Mouse (Mus musculus): ENCODE results near the gene Hbq1a.
"Not testable (repeated sequence)": the region's sequence is repeated elsewhere in the genome, so short reads cannot be mapped to it uniquely, and the experiment has no call there.

Hbq1a gene

DNA sequence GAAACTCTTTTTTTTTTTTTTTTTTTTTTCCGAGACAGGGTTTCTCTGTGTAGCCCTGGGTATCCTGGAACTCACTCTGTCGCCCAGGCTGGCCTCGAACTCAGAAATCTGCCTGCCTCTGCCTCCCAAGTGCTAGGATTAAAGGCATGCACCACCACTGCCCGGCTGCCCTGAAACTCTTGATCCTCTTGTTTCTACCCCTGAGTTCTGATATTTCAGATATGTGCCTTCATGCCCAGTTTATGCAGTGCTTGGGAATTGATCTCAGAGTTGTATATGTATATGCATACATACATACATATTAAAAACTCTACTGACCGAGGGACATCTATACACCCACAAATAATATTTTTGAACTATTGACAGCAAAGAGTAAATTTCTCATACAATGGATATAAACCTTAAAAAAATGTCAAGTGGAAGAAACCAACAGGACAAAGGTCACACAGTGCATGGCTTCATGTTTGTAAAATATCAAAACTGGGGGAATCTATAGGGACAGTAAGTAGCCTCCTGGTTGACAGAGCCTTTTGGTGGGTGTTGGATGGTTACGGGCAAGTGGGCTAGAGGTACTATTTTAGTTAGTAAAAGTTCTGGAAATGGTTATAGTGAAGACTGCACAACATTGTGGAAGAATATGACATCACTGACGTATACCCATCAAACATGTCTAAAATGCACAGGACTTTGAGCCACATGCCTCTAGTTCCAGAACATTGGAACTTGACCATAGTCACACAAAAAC, 14.7 kb upstream of the Hbq1a start:
- no peak for DNase-seq (ENCODE audit: low spot score)

DNA sequence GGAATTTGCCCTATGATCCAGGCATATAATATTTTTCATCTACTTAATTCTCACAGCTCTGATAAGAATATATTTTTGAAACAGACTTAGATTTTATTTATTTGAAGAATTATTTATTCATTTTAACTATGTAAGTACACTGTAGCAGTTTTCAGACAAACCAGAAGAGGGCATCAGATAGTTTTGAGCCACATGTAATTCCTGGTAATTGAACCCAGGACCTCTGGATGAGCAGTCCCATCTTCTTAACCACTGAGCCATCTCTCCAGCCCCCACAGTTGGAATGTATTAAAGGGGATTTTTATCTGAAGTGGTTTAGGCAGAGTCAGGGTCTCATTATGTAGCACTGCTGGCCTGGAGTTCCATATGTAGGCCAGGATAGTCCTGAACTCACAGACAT, 14.0 kb upstream of the Hbq1a start:
- not testable (repeated sequence) for DNase-seq (ENCODE audit: low spot score)

GRCm38 (mm10) chr11:32286695-32287492, 13.0 kb upstream of the Hbq1a start, which contains the start of gene Hbq1b:
TSS of gene Hbq1b (plus strand) at chr11:32286965.
- DNase-seq (ENCODE audit: low spot score) = peak; percentile 59

GRCm38 (mm10) chr11:32287493-32287825, 12.4 kb upstream of the Hbq1a start:
- no peak for DNase-seq (ENCODE audit: low spot score)

- not testable (repeated sequence) for DNase-seq (ENCODE audit: low spot score)
These were observed 7.0 kb upstream of the Hbq1a start for GRCm38 (mm10) chr11:32292819-32293218.

- not testable (repeated sequence) for DNase-seq (ENCODE audit: low spot score)
These were observed 6.4 kb upstream of the Hbq1a start for GRCm38 (mm10) chr11:32293479-32293878.

DNA sequence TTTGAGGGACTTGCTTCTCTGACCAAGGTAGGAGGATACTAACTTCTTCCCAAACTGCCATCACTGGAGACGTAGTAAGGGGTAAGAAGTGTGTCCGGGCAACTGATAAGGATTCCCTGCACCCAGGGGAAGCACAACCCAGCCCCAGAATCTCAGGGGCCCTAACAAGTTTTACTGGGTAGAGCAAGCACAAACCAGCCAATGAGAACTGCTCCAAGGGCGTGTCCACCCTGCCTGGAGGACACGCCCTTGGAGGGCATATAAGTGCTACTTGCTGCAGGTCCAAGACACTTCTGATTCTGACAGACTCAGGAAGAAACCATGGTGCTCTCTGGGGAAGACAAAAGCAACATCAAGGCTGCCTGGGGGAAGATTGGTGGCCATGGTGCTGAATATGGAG, 3.7 kb upstream of the Hbq1a start, which contains the start of gene Hba-a2:
Gene Hba-a2 (plus strand): TSS at position 287 of the 400 bp plus-strand sequence.
- DNase-seq (ENCODE audit: low spot score) = not testable (repeated sequence)

DNA sequence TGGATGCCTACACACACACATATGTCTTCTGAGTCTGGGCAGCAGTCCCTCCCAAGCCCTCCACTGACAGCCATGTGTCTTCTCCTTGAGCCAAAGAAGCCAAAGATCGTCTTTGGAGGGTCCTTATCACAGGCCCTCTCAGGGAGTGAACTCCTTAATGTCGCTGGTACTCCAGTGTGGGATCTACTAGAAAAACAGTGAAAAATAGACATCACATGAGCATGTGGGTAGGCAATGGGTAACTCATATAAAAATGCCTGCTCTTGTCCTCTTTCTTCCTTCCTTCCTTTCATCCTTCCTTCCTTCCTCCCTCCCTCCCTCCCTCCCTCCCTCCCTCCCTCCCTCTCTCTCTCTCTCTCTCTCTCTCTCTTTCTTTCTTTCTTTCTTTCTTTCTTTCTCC, 2.5 kb upstream of the Hbq1a start:
- DNase-seq (ENCODE audit: low spot score) = not testable (repeated sequence)

DNA sequence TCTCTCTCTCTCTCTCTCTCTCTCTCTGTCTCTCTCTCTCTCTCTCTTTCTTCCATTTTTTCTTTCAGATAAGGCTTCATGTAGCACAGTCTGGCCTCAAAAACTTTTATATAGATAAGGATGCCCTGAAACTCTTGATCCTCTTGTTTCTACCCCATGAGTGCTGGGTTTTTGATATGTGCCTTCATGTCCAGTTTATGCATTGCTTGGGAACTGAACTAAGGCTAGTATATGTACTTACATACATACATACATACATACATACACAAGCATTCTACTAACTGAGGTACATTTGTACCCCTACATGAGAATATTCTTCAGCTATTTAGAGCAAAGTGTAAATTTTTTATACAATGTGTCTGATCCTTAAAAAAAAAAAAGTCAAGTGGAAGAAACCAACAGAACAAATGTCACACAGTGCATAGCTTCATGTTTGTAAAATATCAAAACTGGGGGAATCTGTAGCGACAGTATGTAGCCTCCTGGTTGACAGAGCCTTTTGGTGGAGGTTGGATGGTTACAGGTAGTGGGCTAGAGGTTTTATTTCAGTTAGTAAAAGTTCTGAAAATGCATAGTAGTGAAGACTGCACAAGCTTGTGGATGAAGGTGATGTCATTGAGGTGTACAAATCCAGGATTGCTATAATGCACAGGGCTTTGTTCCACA, 1.9 kb upstream of the Hbq1a start:
- DNase-seq (ENCODE audit: low spot score) = no peak

DNA sequence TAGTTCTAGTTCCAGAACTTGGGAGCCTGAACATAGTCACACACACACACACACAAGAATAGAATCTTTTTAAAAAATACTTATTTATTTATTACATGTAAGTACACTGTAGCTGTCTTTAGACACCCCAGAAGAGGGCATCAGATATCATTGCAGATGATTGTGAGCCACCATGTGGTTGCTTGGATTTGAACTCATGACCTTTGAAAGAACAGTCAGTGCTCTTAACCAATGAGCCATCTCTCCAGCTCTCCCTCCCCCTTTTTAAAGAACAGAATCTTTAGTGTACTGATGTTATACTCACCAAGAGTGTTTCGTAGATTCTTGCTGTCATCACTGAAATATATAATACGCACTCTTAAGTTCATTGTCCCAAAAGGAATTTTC, 1.3 kb upstream of the Hbq1a start:
- DNase-seq (ENCODE audit: low spot score) = no peak

- DNase-seq (ENCODE audit: low spot score) = peak; percentile 11
These were observed 704 bp downstream of the Hbq1a start for GRCm38 (mm10) chr11:32300279-32301267.

DNA sequence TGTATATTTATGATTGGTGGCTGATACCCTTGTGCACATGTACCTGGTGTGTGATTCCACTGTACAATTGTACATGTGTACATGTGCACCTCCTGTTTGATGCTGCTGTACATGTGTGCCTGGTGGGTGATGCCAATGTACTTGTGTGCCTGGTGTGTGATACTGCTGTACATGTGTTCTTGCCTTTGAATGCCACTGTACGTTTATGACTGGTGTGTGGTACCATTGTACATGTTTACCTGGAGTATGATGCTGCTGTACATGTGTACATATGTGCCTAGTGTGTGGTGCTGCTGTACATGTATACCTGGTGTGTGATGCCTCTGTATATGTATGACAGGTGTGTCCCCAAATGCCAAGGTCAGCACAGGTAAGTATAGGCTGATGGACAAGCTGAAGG, 1.6 kb downstream of the Hbq1a start:
- DNase-seq (ENCODE audit: low spot score) = no peak

DNA sequence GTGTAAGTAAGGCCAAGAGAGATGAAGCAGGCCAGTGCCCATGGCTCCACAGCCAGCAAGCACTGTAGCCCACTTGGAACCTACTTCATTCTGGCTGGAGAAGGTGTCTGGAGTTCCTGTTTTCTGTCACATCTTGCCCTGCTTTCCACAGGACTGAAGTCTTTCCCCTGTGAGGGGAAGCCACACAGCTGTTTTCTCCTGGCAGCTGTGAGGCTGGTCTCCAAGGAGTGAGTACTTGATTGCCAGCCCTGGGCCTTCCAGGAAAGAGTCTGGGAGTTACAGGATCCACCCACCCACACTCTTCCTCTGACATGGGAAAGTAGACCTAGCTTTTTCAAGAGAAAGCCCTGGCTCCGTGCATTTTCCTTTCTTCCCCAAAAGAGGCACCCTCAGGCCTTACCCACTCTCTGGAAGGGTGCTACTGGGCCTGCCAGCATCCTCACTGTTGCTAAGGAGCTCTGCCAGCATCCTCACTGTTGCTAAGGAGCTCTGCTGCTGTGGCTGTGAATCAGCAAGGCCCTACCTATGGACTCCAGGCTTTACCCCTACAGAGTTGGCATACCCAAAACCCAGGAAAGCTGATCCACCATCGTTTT, 3.1 kb downstream of the Hbq1a start:
- no peak for DNase-seq (ENCODE audit: low spot score)

- DNase-seq (ENCODE audit: low spot score) = no peak
These were observed 3.6 kb downstream of the Hbq1a start for GRCm38 (mm10) chr11:32303455-32303854.

GRCm38 (mm10) chr11:32307006-32307405, 7.1 kb downstream of the Hbq1a start:
- no peak for DNase-seq (ENCODE audit: low spot score)

GRCm38 (mm10) chr11:32309446-32309845, 9.6 kb downstream of the Hbq1a start:
- DNase-seq (ENCODE audit: low spot score) = no peak

DNA sequence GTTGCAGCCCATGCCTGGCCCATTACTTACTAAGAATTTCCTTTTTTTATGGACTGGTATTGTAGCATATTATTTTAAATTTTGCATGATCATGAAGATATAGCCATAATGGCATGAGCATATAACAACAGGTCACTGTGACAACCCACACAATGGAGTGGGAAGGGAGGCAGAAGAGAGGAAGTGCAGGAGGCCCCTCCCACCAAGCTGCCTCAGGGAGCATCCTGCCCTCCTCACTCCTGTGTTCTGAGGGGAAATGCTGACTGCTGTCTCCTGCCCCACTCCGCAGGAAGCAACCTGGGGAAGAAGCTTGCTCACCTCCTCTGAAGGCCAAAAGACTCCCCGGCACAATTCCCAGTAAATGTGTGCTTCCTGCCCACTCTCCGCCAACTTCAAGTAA, 10.1 kb downstream of the Hbq1a start:
- DNase-seq (ENCODE audit: low spot score) = no peak

- no peak for DNase-seq (ENCODE audit: low spot score)
These were observed 16.1 kb downstream of the Hbq1a start for GRCm38 (mm10) chr11:32316009-32316408.

GRCm38 (mm10) chr11:32320507-32321195, 20.8 kb downstream of the Hbq1a start:
- DNase-seq (ENCODE audit: low spot score) = no peak

GRCm38 (mm10) chr11:32321196-32321565, 21.3 kb downstream of the Hbq1a start:
- peak; percentile 66 for DNase-seq (ENCODE audit: low spot score)

DNA sequence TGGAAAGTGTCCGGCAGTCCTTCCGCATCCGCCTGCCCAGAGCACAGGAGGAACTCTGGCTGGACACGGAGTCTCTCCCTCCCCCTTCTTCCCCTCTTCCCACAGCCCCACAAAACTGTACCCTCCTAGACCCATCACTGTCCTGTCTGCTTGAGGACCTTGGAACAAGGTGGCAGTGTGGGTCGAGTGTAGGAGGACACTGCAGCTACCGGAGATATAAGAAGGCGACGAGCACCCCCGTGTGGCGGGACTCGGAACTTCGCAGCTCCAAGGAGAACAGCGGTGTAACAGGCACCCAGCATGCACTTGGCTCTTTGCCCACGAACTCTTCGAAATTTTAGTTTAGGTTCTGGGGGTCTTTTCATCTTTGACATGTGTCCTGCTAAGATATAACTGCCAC, 24.7 kb downstream of the Hbq1a start:
- DNase-seq (ENCODE audit: low spot score) = peak; percentile 90
